Mouse (Mus musculus) liver, embryonic 13.5 days (tissue): ENCODE results near the gene Cyth3. TPM values are rescaled to one million over a fixed set of nuclear protein-coding genes. Genes with fewer than 3 reads are reported as not detected.

Experiments
- ATAC-seq: fragments of 200-750 bp; cut with Nextera tagmentation; 2 replicates; pipeline ENCODE4 v1.8.0; 2017; ENCODE audit warnings: low read depth, mild to moderate bottlenecking, moderate number of reproducible peaks, moderate library complexity
- DNase-seq: peaks from one replicate; pipeline ENCODE4 v3.0.0; 2022
- H3K27ac ChIP-seq: fragments of 300-500 bp; sonication (generic); 2 replicates; pipeline ENCODE4 v1.5.1; 2015; ENCODE audit warnings: moderate library complexity, mild to moderate bottlenecking, inconsistent platforms
- H3K27me3 ChIP-seq: fragments of 300-500 bp; sonication (generic); 2 replicates; pipeline ENCODE4 v1.6.1; 2015; ENCODE audit warnings: mild to moderate bottlenecking, inconsistent platforms
- H3K36me3 ChIP-seq: fragments of 300-500 bp; sonication (generic); 2 replicates; pipeline ENCODE4 v1.6.1; 2015; ENCODE audit warnings: mild to moderate bottlenecking, inconsistent platforms
- H3K4me1 ChIP-seq: fragments of 300-500 bp; sonication (generic); replicated peaks from 2 replicates; pipeline ENCODE4 v1.6.1; 2015; ENCODE audit warnings: inconsistent platforms
- H3K4me2 ChIP-seq: fragments of 300-500 bp; sonication (generic); 2 replicates; pipeline ENCODE4 v1.6.1; 2015; ENCODE audit warnings: inconsistent platforms, mild to moderate bottlenecking, moderate library complexity
- H3K4me3 ChIP-seq: fragments of 300-500 bp; sonication (generic); replicated peaks from 2 replicates; pipeline ENCODE4 v1.5.1; 2015; ENCODE audit warnings: mild to moderate bottlenecking, inconsistent platforms
- H3K9ac ChIP-seq: fragments of 300-500 bp; sonication (generic); 2 replicates; pipeline ENCODE4 v1.6.1; 2015; ENCODE audit warnings: mild to moderate bottlenecking, inconsistent platforms
- H3K9me3 ChIP-seq: fragments of 300-500 bp; sonication (generic); replicated peaks from 2 replicates; pipeline ENCODE4 v1.6.1; 2016; ENCODE audit warnings: inconsistent platforms
- WGBS: fragments of 180-500 bp; shearing (Covaris S2); methylation state at CpG from one replicate; pipeline ENCODE4 v1.1.7; 2015; ENCODE audit not compliant: insufficient replicate concordance; 5-methylcytosine and 5-hydroxymethylcytosine counted together
- polyA plus RNA-seq: library from polyadenylated mRNA; unstranded; fragments of >200 nt; fragmentation: Nextera tagmentation; extraction: Ambion mirVana; gene quantifications from 2 replicates; pipeline ENCODE4 v1.2.1, GENCODE M21; 2015

The Cyth3 gene
- polyA plus RNA-seq, 1 experiment from 2014 or later, result 35.0 TPM

DNA sequence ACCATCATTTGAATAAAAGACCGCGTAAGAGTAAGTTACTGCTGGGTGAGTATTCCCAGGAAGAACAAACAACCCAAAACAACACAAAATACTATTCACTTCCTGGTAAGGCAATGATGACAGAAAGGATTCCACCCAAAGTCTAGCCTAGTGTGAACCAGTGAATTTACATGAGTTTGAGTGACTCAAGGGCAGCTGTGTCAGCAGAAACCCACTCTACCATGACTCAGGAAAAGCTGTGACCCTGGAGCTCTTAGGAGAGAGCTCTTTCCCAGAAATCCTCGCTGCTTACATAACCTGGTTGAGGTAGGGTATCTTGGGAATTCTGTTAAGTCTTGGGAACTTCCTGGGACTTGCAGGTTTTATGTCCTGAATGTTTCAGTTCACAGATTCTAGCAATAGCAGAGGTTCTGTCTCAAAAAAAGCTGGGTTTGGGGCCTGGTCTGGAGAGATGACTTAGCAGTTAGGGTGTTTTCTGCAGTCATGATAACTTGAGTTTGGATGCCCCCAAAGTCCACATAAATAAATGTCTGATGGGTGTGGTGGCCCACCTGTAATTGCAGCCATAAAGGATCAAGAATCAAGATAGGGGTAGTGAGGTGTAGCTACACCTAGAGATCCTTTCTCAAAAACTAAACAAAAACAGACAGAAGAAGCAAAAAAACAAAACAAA is 5.5 kb upstream of the Cyth3 start:
- H3K27me3 ChIP-seq, result no peaks in the 10 kb centered on the region
- no peak overlapping the region for H3K9ac ChIP-seq
- 82% methylated on average over 3 of the region's 3 CpGs for WGBS
- H3K27ac ChIP-seq, result peak overlapping the region; percentile 9; the same call in 1 of the 2 replicates
- no peaks in the 10 kb centered on the region for H3K9me3 ChIP-seq
- ATAC-seq, result peak; percentile 71
- no peak for DNase-seq
- no peaks in the 10 kb centered on the region for H3K36me3 ChIP-seq
- H3K4me3 ChIP-seq, result no peak overlapping the region
- H3K4me1 ChIP-seq, result peaks cover 31% of the 10 kb centered on the region
- H3K4me2 ChIP-seq, result no peak overlapping the region

- H3K9ac ChIP-seq, result 0 out of 2 replicates have a peak overlapping the region, but pooled peaks have one; percentile 5
- peaks cover 34% of the 10 kb centered on the region for H3K4me1 ChIP-seq
- H3K27ac ChIP-seq, result peak overlapping the region; percentile 49
- WGBS, result 61% methylated on average over 10 of the region's 10 CpGs
- H3K4me2 ChIP-seq, result no peak overlapping the region
- ATAC-seq, result no peak
- no peaks in the 10 kb centered on the region for H3K27me3 ChIP-seq
- DNase-seq, result no peak
- no peaks in the 10 kb centered on the region for H3K9me3 ChIP-seq
- no peaks in the 10 kb centered on the region for H3K36me3 ChIP-seq
- no peak overlapping the region for H3K4me3 ChIP-seq
Measured at GRCm38 (mm10) chr5:143617487-143618209, 4.6 kb upstream of the Cyth3 start.

DNA sequence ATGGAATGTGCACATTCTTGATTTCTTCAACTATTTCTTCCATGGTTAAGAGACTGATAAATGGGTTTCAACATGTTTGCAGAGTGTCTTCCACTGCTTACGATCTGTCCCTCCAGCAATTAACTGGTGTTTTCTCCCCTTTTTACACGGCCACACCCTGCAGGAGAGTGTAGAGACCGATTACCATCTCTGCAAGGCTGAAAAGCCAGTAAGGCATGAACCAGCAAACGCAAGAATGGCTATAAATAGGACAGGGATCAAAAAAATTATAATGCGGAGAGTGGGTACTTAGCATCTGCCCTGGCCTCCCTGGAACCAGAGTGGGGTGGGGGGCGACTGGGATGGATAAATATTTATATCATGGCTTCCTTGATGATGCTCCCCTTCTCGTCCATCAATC is 3.7 kb upstream of the Cyth3 start:
- 24% methylated on average over 7 of the region's 7 CpGs for WGBS
- peak overlapping the region; percentile 13 for H3K4me2 ChIP-seq
- DNase-seq, result no peak
- H3K9ac ChIP-seq, result peak overlapping the region; percentile 22; the same call in 1 of the 2 replicates
- no peaks in the 10 kb centered on the region for H3K36me3 ChIP-seq
- peaks cover 43% of the 10 kb centered on the region for H3K4me1 ChIP-seq
- H3K4me3 ChIP-seq, result no peak overlapping the region
- no peak for ATAC-seq
- no peaks in the 10 kb centered on the region for H3K27me3 ChIP-seq
- H3K27ac ChIP-seq, result 0 out of 2 replicates have a peak overlapping the region, but pooled peaks have one; percentile 49
- H3K9me3 ChIP-seq, result no peaks in the 10 kb centered on the region

- Histone ChIP-seq H3K9ac (no peak overlapping the region), H3K4me3 (no peak overlapping the region), H3K9me3 (no peaks in the 10 kb centered on the region), H3K27me3 (no peaks in the 10 kb centered on the region), H3K27ac (no peak overlapping the region), H3K36me3 (no peaks in the 10 kb centered on the region), H3K4me1 (peaks cover 57% of the 10 kb centered on the region), H3K4me2 (no peak overlapping the region)
- ATAC-seq (no peak), DNase-seq (no peak)
- WGBS, result 25% methylated on average over 1 of the region's 1 CpGs
Measured at GRCm38 (mm10) chr5:143620196-143620595, 2.1 kb upstream of the Cyth3 start.

GRCm38 (mm10) chr5:143620941-143621340 is 1.3 kb upstream of the Cyth3 start:
- H3K9ac ChIP-seq, result no peak overlapping the region
- no peak overlapping the region for H3K27ac ChIP-seq
- ATAC-seq, result no peak
- peaks cover 64% of the 10 kb centered on the region for H3K4me1 ChIP-seq
- WGBS, result 65% methylated on average over 13 of the region's 13 CpGs
- no peak for DNase-seq
- no peaks in the 10 kb centered on the region for H3K27me3 ChIP-seq
- H3K4me3 ChIP-seq, result no peak overlapping the region
- no peak overlapping the region for H3K4me2 ChIP-seq
- no peaks in the 10 kb centered on the region for H3K9me3 ChIP-seq
- no peaks in the 10 kb centered on the region for H3K36me3 ChIP-seq

GRCm38 (mm10) chr5:143622623-143623150 is 440 bp downstream of the Cyth3 start:
- Histone ChIP-seq H3K4me2 (peak overlapping the region; percentile 81), H3K36me3 (no peaks in the 10 kb centered on the region), H3K4me3 (peak overlapping the region; percentile 96), H3K4me1 (peaks cover 78% of the 10 kb centered on the region), H3K9me3 (no peaks in the 10 kb centered on the region), H3K9ac (peak overlapping the region; percentile 99), H3K27ac (peak overlapping the region; percentile 99), H3K27me3 (no peaks in the 10 kb centered on the region)
- ATAC-seq (peak; percentile 48), DNase-seq (no peak)
- under 1% methylated on average over 48 of the region's 48 CpGs for WGBS

- Histone ChIP-seq H3K27me3 (no peaks in the 10 kb centered on the region), H3K9ac (peak overlapping the region; percentile 99), H3K9me3 (no peaks in the 10 kb centered on the region), H3K27ac (peak overlapping the region; percentile 99), H3K4me3 (peak overlapping the region; percentile 96), H3K4me1 (peaks cover 78% of the 10 kb centered on the region), H3K4me2 (peak overlapping the region; percentile 81), H3K36me3 (no peaks in the 10 kb centered on the region; the same call in 1 of the 2 replicates)
- DNase-seq (no peak), ATAC-seq (no peak)
- 27% methylated on average over 19 of the region's 19 CpGs for WGBS
Measured at GRCm38 (mm10) chr5:143623356-143624295, 1.4 kb downstream of the Cyth3 start.

- no peaks in the 10 kb centered on the region for H3K27me3 ChIP-seq
- H3K4me2 ChIP-seq, result peak overlapping the region; percentile 81
- H3K9ac ChIP-seq, result peak overlapping the region; percentile 99
- no peak for DNase-seq
- peaks cover 2% of the 10 kb centered on the region for H3K36me3 ChIP-seq
- WGBS, result 50% methylated on average over 3 of the region's 3 CpGs
- H3K4me3 ChIP-seq, result peak overlapping the region; percentile 96
- no peaks in the 10 kb centered on the region for H3K9me3 ChIP-seq
- peaks cover 80% of the 10 kb centered on the region for H3K4me1 ChIP-seq
- H3K27ac ChIP-seq, result peak overlapping the region; percentile 99
- no peak for ATAC-seq
Measured at GRCm38 (mm10) chr5:143624449-143624848, 2.2 kb downstream of the Cyth3 start.

DNA sequence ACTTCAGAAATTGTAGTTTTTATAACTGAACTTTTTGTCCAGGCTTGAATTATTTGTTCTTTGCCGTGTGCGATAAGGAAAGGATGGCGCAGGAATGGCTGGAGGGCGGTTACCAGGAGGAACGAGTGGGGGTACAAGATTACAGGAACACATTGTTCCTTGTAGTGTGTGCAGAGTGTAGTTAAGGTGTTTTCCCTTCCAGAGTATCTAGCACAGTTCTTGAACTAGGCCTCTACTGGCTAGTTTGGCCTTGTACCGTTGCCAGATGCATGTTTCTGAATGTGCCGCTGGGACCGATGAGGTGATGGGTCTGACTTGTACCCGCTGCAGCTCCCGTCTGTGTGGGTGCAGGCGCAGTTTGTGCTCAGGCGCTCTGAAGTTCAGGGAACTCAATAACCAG is 3.2 kb downstream of the Cyth3 start:
- H3K9me3 ChIP-seq, result no peaks in the 10 kb centered on the region
- WGBS, result 21% methylated on average over 12 of the region's 12 CpGs
- DNase-seq (peak; percentile 72), ATAC-seq (peak; percentile 82)
- H3K4me2 ChIP-seq, result peak overlapping the region; percentile 86
- peaks cover 85% of the 10 kb centered on the region for H3K4me1 ChIP-seq
- H3K9ac ChIP-seq, result peak overlapping the region; percentile 86
- peaks cover 13% of the 10 kb centered on the region for H3K36me3 ChIP-seq
- no peaks in the 10 kb centered on the region for H3K27me3 ChIP-seq
- H3K27ac ChIP-seq, result peak overlapping the region; percentile 99
- H3K4me3 ChIP-seq, result peak overlapping the region; percentile 64

DNA sequence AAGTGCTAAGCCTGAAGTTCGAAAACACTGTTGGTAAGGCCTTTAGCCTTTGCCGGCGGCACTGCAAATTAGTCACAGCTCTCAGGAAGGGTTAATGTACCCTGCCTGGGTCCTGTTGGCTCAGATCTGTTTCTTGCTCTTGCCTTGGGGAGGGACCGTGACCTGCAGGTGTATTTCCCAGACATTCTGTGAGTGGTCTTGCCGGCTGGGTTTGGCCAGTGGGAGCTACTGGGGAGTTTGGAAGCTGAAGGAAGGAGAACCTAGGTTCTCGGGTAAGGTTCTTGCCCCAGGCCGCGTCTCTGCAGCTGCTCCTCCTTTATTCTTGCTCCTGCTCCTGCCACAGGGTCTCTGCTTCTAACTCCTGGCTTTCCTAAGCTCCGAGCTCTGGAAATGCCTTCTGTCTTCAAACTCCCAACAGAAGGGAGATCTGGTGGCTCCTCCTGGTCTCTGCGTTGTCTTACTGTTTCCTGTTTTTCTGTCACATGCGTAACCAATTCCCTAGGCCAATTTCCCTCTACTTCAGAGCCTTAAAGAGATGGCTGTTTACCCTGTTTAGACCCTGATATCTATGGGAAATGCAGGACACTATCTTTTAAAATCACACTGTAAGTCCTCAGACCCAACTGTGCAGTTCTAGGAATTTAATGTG is 3.8 kb downstream of the Cyth3 start:
- ATAC-seq, result no peak; the same call in 1 of the 2 replicates
- peak overlapping the region; percentile 86 for H3K9ac ChIP-seq
- H3K4me2 ChIP-seq, result peak overlapping the region; percentile 86
- peaks cover 18% of the 10 kb centered on the region for H3K36me3 ChIP-seq
- peak overlapping the region; percentile 99 for H3K27ac ChIP-seq
- H3K27me3 ChIP-seq, result no peaks in the 10 kb centered on the region
- WGBS, result 27% methylated on average over 11 of the region's 11 CpGs
- no peak for DNase-seq
- peak overlapping the region; percentile 64 for H3K4me3 ChIP-seq
- peaks cover 89% of the 10 kb centered on the region for H3K4me1 ChIP-seq
- no peaks in the 10 kb centered on the region for H3K9me3 ChIP-seq
